Mouse (Mus musculus) stomach, postnatal 0 days (tissue): ENCODE results near the gene Ak4. TPM values are rescaled to one million over a fixed set of nuclear protein-coding genes. Genes with fewer than 3 reads are reported as not detected.
"Not testable (repeated sequence)": the region's sequence is repeated elsewhere in the genome, so short reads cannot be mapped to it uniquely, and the experiment has no call there.

Experiments
- ATAC-seq: fragments of 200-750 bp; cut with Nextera tagmentation; 2 replicates; pipeline ENCODE4 v1.8.0; 2017; ENCODE audit not compliant: low FRiP score, low TSS enrichment
- DNase-seq: peaks from one replicate; pipeline ENCODE4 v3.0.0-alpha.2; 2016; ENCODE audit warnings: low spot score
- H3K27ac ChIP-seq: fragments of 300-500 bp; sonication (generic); replicated peaks from 2 replicates; pipeline ENCODE4 v1.5.1; 2014; ENCODE audit warnings: mild to moderate bottlenecking, control low read depth
- H3K27me3 ChIP-seq: fragments of 300-500 bp; sonication (generic); 2 replicates; pipeline ENCODE4 v1.6.1; 2014; ENCODE audit warnings: low read length; ENCODE audit not compliant: control insufficient read depth, insufficient read depth
- H3K36me3 ChIP-seq: fragments of 300-500 bp; sonication (generic); 2 replicates; pipeline ENCODE4 v1.6.1; 2014; ENCODE audit warnings: low read length, mixed read lengths; ENCODE audit not compliant: control insufficient read depth, insufficient read depth
- H3K4me1 ChIP-seq: fragments of 300-500 bp; sonication (generic); replicated peaks from 2 replicates; pipeline ENCODE4 v1.6.1; 2014; ENCODE audit warnings: antibody characterized with exemption; ENCODE audit not compliant: control insufficient read depth, insufficient read depth
- H3K4me2 ChIP-seq: fragments of 300-500 bp; sonication (generic); replicated peaks from 2 replicates; pipeline ENCODE4 v1.6.1; 2014; ENCODE audit warnings: low read depth, mild to moderate bottlenecking, control low read depth, moderate library complexity
- H3K4me3 ChIP-seq: fragments of 300-500 bp; sonication (generic); 2 replicates; pipeline ENCODE4 v1.5.1; 2014; ENCODE audit warnings: low read depth, low read length, control low read depth
- H3K9ac ChIP-seq: fragments of 300-500 bp; sonication (generic); 2 replicates; pipeline ENCODE4 v1.6.1; 2014; ENCODE audit warnings: mild to moderate bottlenecking, low read length, control low read depth, mixed read lengths
- H3K9me3 ChIP-seq: fragments of 300-500 bp; sonication (generic); 2 replicates; pipeline ENCODE4 v1.6.1; 2016; ENCODE audit warnings: low read length; ENCODE audit not compliant: control insufficient read depth
- CTCF ChIP-seq: IDR thresholded peaks from 2 replicates; pipeline ENCODE4 v1.5.1; 2016; ENCODE audit warnings: antibody characterized with exemption, low read depth, mild to moderate bottlenecking, moderate library complexity
- EP300 ChIP-seq: optimal IDR thresholded peaks from 2 replicates; pipeline ENCODE3; 2016; ENCODE audit warnings: antibody characterized with exemption
- WGBS: fragments of 180-500 bp; shearing (Covaris S2); extraction: QIAGEN DNeasy Blood & Tissue Kit; methylation state at CpG from one replicate; pipeline ENCODE4 v1.1.7; 2014; 5-methylcytosine and 5-hydroxymethylcytosine counted together
- polyA plus RNA-seq: library from polyadenylated mRNA; unstranded; fragments of >200 nt; fragmentation: Nextera tagmentation; extraction: Ambion mirVana; gene quantifications from 2 replicates; pipeline ENCODE4 v1.2.1, GENCODE M21; 2015

Gene Ak4
- polyA plus RNA-seq, 1 experiment from 2014 or later, result 15.8 TPM

- no peak overlapping the region for H3K4me3 ChIP-seq
- ATAC-seq (no peak), DNase-seq (no peak)
- H3K36me3 ChIP-seq, result no peaks in the 10 kb centered on the region
- H3K4me1 ChIP-seq, result peaks cover 5% of the 10 kb centered on the region; the same call in 1 of the 2 replicates
- no peak overlapping the region for H3K9ac ChIP-seq
- H3K27ac ChIP-seq, result no peak overlapping the region
- no peak overlapping the region for H3K4me2 ChIP-seq
- 39% methylated on average over 8 of the region's 8 CpGs for WGBS
- TF ChIP-seq CTCF (no peak), EP300 (no peak)
- H3K27me3 ChIP-seq, result no peaks in the 10 kb centered on the region
- no peaks in the 10 kb centered on the region for H3K9me3 ChIP-seq
Observed at GRCm38 (mm10) chr4:101438271-101438670, 19.2 kb downstream of the Ak4 start.

DNA sequence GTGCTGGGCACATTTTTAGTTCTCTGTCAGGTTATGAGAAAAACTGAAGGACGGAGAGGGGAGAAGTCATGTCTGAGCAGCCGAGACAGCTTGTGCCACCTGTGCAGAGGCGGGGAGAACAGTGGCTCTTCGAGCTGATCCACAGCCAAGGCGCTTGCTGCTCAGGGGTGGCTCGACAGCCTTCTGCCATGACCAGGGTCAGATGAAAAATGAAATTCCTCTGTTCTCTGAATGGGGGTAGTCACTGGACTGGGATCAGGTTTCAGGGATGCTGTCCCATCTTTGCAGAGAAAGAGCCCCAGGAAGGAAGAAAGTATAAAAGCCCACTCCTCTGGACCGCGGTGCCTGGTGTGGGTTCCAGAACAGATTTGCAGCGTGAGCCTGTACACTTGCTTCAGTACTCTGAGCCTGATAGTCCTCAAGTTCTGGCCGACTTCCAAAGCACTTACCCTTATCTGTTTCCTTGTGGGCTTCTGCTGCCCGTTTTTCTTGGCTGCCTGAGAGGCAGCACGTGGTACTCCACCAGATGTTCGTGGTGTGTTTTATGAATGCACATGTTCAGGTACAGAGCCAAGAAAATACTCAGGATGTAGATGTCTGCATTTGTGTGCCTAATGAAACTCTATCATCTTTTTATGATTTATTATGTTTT lies 20.8 kb downstream of the Ak4 start:
- no peak overlapping the region for H3K4me3 ChIP-seq
- TF ChIP-seq EP300 (no peak), CTCF (no peak)
- H3K4me1 ChIP-seq, result peaks cover 5% of the 10 kb centered on the region; the same call in 1 of the 2 replicates
- H3K27me3 ChIP-seq, result no peaks in the 10 kb centered on the region
- H3K4me2 ChIP-seq, result peak overlapping the region; percentile 29; the same call in 1 of the 2 replicates
- 18% methylated on average over 13 of the region's 13 CpGs for WGBS
- no peaks in the 10 kb centered on the region for H3K36me3 ChIP-seq
- ATAC-seq (peak; percentile 90), DNase-seq (peak; percentile 87)
- H3K27ac ChIP-seq, result peak overlapping the region; percentile 65
- no peaks in the 10 kb centered on the region for H3K9me3 ChIP-seq
- H3K9ac ChIP-seq, result no peak overlapping the region

DNA sequence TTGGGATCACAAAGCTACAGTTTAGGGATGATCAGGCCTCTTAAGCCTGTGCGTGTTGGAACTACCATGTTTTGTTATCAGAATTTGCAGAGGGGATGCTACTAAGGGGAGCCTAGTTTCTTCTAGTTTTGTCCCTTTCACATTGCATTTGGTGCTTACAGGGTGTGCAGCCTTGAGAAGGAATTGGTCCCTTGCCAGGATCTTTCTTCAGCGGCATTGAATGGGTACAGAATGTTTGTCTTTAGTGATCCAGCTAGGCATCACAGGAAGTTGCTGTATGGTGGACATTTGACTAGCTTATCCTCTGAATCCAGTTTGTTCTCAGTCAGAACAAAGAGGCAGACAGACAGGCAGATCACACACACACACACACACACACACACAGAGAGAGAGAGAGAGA lies 23.7 kb downstream of the Ak4 start:
- Histone ChIP-seq H3K27ac (no peak overlapping the region), H3K36me3 (no peaks in the 10 kb centered on the region), H3K9me3 (no peaks in the 10 kb centered on the region), H3K4me3 (no peak overlapping the region), H3K9ac (no peak overlapping the region), H3K27me3 (no peaks in the 10 kb centered on the region), H3K4me2 (no peak overlapping the region), H3K4me1 (peaks cover 5% of the 10 kb centered on the region; the same call in 1 of the 2 replicates)
- DNase-seq (no peak), ATAC-seq (no peak)
- no peak for TF ChIP-seq EP300
- WGBS, result 49% methylated on average over 2 of the region's 2 CpGs

- H3K4me3 ChIP-seq, result no peak overlapping the region
- peak; percentile 88 for ATAC-seq
- H3K4me1 ChIP-seq, result peaks cover 5% of the 10 kb centered on the region; the same call in 1 of the 2 replicates
- H3K4me2 ChIP-seq, result no peak overlapping the region
- peak; percentile 26 for TF ChIP-seq CTCF
- no peak for TF ChIP-seq EP300
- H3K27me3 ChIP-seq, result no peaks in the 10 kb centered on the region
- no peaks in the 10 kb centered on the region for H3K9me3 ChIP-seq
- DNase-seq, result peak; percentile 69
- no peak overlapping the region for H3K9ac ChIP-seq
- H3K27ac ChIP-seq, result no peak overlapping the region
- WGBS, result 45% methylated on average over 7 of the region's 7 CpGs
- H3K36me3 ChIP-seq, result no peaks in the 10 kb centered on the region
Observed at GRCm38 (mm10) chr4:101443419-101443991, 24.4 kb downstream of the Ak4 start.

DNA sequence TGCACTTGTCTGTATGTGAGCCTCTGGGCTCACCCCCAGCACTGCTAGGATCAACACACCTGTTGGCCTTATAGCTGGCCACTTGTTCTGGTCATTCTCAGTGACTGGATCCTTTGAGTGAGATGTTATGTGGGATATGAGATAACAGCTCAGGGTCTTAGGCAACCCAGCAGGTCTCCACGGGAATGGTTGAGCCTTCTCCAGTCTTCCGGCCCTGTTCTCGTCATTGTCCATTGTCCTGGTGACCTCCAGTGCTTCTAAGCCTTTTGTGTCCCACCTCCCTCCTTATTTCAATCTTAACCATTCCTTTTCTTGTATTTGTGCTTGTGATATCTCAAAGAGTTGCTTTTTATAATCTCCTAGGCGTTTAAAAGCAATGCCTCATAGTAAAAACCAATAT lies 26.6 kb downstream of the Ak4 start:
- no peak overlapping the region for H3K4me2 ChIP-seq
- ATAC-seq, result no peak
- 89% methylated on average over 4 of the region's 4 CpGs for WGBS
- H3K4me3 ChIP-seq, result no peak overlapping the region
- no peak for TF ChIP-seq CTCF
- TF ChIP-seq EP300, result no peak
- DNase-seq, result no peak
- H3K27ac ChIP-seq, result no peak overlapping the region
- H3K27me3 ChIP-seq, result no peaks in the 10 kb centered on the region
- H3K36me3 ChIP-seq, result no peaks in the 10 kb centered on the region
- no peak overlapping the region for H3K9ac ChIP-seq
- H3K4me1 ChIP-seq, result no peaks in the 10 kb centered on the region
- H3K9me3 ChIP-seq, result no peaks in the 10 kb centered on the region

- not testable (repeated sequence) for H3K4me2 ChIP-seq, H3K9me3 ChIP-seq, H3K4me1 ChIP-seq, ATAC-seq, H3K27ac ChIP-seq, H3K4me3 ChIP-seq, H3K27me3 ChIP-seq, H3K9ac ChIP-seq, DNase-seq, H3K36me3 ChIP-seq
- 97% methylated on average over 9 of the region's 9 CpGs for WGBS
Observed at GRCm38 (mm10) chr4:101446606-101447005, 27.5 kb downstream of the Ak4 start.
